Mouse (Mus musculus): ENCODE data around the gene Gtsf1l.
A peak's percentile ranks its signal among the peaks of the same experiment; 100 is the strongest.
"Not testable (repeated sequence)": the region's sequence is repeated elsewhere in the genome, so short reads cannot be mapped to it uniquely, and the experiment has no call there.

The Gtsf1l gene

DNA sequence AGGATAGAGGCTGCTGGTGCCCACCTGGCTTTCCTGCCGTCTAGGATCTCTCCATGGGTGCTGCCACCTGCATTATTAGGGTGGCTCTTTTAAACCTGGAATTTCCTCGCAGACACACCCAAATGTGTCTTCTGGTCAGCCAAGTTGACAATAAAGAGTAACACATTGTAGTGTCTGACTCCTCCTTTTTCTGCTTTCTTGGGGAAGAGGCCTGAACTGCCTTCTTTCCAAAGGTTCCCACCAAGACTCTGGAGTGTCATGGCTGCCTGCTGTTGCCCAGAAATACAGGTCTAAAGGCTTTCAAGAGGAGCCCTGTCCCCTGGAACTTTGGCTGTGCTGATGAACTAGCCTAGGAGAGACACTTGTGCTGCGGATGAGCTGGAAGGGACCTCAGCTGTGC lies 3.1 kb downstream of the Gtsf1l start:
- DNase-seq = no peak

DNA sequence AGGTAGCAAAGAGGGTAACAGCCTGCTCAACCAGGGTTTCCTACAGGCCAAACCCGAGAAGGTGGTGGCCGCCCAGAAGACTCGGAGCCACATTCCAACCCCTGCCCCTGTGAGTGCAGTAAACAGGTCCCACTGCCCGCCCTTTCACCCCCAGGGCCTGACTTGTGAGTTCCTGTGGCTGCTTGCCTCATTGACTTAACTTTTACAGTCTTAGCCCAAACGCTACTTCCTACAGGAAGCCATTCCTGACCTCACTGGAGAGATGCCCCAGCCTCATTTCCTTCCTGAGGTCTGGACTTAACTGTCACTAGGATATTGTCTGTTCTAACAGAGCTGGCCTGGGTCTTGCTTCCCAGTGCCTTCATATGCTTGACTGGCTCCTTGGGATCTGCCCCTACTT lies 5.1 kb downstream of the Gtsf1l start:
- DNase-seq = no peak

DNA sequence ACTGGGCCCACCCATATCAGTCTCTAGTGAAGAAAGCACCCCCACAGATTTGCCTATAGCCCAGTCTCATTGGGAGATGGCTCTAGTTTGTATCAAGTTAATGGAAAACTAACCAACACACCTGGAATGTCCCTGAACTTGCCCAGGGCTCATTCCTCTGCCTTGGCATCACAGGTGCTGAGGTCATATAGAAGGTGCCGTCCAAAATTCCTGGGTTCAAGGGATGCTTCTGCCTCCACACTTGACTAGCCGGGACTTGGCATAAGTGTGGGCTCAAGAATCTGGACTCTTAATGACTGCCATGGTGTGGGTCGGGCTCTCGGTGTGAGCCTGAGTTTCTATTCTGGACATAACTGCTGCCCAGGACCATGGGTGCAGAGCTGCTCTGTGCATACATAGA lies 8.6 kb downstream of the Gtsf1l start:
- no peak for DNase-seq

DNA sequence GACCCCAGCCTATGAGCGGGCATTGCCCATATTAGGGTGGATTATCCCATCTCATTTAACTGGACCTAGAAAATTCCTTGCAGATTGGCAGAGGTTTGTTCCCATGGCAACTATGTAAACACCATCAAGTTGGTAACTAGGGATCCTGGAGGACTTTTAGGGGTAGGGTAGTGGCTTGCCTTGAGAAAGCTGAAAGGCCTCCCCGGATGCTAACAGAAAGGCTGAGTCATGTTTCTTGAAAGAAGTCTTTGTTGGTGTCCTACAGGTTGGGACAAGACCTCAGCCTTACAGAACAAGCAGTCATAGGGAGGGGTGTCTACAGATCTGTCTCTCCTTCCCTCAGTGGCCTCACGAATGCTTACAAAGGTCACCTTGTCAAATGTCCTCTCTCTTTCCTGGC lies 12.4 kb downstream of the Gtsf1l start:
- DNase-seq = no peak

DNA sequence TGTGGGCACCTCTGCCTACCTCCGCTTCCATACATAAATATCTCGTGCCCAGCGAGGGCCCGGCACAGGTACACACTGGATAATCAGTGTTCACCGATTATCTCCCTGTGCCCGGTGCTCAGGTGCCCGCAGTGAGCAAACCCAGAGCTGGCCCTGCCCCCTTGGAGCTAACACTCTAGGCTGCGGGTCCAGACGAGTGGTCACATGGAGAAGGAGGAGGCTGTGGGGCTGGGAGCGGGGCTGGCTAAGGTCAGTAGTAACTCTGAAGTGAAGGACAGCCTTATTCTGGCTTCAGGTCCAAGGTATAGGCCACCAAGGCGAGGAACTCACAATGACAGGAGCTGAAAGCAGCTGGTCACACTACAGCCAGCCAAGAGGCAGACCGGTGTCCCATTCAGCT lies 12.8 kb downstream of the Gtsf1l start:
- DNase-seq = no peak

DNA sequence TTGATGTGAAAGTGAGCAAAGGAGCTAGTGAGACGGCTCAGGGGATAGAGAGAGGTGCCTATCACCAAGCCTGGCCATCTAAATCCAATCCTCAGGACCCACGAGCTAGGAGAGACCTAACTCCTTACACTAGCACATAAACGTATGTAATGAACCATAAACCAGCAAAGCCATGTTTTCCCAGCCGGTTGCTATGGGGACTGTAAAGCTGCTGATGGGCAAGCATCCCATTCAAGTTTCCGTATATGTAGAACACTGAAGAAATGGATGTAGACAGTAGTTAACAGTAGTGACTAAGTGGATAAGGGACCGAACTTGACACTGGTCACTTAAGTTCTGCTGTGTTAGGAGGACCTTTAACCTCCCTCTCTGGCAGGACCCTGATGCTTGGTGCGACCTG lies 13.6 kb downstream of the Gtsf1l start:
- DNase-seq = no peak

DNA sequence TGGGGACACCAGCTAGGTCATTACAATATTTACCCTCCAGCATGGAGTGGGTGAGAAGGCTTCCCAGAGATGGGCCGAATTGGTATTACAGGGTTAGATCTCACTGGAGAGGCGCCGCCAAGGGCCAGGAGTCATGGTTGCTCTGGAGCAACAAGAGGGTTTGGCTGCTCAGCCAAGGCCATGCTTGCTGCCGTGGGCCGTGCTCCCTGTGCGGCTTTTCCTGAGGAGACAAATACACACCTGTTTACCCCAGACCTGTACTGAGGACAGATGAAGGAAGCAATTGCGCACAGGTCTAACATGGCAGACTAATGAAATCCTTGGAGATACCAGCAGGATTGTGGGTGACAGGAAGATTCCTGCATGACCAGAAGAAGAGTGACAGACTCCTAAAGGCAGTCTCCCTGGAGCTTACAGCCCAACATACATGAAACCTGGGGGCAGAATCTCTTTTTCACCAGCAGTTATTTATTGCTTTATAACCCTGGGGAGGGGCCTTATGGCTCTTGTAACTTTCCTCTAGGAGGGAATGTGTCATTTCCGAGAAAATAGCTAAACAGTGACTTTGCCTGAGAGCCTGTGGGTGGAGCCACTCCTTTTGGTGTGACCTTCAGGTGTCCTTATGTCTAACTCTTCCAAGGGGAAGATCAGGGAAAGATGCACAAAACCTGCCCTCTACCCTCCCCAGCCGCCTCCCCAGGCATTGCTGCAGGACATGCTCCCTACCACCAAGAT lies 14.5 kb downstream of the Gtsf1l start:
- DNase-seq = no peak

DNA sequence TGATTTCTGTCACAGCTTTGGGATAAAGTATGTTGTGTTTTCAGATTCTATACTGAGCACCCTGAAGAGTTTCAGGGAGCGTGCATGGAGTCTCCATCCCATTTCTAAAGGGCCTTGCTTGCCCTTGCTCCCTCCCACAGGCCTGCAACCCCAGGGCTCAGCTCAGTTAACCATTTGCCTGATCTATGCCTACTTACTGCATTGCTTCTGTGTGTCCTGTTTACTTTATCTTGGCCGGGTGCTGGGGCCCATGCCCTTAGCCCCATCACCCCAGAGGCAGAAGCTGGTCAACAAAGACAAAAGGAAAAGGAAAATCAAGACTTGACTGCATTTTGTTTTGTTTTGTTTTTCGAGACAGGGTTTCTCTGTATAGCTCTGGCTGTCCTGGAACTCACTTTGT lies 16.1 kb downstream of the Gtsf1l start:
- DNase-seq = no peak

DNA sequence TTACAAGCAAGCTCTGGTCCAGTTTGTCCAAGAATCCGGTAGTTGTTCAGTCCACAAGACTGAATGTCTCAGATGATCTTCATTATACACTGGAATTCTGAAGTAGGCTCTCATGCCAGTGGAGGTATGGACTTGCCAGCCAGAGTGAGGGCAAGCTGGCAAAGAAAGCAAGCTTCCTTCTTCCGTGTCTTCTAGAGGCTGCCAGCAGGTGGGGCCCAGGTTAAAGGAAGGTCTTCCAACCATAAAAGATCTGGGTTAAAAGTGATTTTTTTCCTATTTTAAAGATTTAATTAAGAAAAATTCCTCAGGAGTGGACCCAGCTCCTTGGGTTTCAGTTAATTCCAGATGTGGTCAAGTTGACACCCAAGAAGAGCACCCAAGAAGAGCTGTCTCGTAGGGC lies 17.4 kb downstream of the Gtsf1l start:
- no peak for DNase-seq

DNA sequence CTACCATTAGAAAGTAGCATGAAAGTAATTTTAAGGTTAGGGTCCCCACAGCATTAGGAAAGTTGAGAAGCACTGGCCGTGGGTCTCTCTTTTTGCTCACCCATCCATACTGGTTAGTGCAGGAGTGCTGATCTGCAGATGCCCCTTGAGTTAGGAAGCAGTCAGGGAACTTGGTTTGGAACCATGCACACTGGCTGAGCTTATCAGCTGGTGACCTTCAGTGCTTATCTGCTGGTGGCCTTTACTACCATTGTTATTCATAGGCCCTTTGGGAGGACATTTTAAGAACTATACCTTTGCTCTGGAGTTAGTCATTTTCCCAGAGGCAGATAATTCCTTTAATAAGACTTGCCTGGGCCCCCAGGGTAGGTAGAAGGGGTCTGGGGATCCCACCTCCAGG lies 20.4 kb downstream of the Gtsf1l start:
- DNase-seq = no peak

DNA sequence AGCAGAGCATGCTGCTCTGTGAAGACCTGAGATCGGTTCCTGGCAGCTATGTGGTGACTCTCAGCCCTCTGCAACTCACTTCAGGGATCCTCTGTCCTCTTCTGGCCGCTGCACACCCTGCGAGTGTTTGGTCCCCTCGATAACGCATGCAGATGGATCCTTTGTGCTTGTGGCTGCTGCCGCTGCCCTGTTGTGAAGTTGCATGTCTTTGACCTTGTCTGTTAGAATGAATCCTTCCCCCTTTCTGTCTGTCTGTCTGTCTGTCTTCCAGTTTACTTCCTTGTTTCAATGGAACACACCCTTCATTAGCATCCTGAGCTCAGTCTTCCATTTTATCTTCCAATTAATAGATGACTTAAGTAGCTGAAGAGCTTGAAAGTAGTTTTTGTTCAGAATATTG lies 21.3 kb downstream of the Gtsf1l start:
- no peak for DNase-seq

DNA sequence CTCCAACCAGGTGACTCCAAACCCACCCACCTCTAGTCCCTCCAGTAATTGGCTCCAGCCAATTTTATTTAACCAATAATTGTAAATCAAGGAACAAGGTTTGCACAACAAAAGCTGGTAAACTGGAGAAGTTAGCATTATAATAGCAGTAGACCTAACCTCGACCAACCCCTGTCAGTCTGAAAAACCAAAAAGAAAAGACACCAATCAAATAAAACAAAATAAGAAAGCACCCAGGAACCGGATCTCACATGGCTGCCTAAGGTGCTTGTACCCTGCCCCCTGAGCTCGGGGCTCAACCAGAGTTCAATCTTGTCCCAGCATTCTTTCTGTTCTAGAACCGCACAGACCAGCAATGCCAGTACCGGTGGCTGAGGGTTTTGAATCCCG lies 25.5 kb downstream of the Gtsf1l start:
- no peak for DNase-seq

DNA sequence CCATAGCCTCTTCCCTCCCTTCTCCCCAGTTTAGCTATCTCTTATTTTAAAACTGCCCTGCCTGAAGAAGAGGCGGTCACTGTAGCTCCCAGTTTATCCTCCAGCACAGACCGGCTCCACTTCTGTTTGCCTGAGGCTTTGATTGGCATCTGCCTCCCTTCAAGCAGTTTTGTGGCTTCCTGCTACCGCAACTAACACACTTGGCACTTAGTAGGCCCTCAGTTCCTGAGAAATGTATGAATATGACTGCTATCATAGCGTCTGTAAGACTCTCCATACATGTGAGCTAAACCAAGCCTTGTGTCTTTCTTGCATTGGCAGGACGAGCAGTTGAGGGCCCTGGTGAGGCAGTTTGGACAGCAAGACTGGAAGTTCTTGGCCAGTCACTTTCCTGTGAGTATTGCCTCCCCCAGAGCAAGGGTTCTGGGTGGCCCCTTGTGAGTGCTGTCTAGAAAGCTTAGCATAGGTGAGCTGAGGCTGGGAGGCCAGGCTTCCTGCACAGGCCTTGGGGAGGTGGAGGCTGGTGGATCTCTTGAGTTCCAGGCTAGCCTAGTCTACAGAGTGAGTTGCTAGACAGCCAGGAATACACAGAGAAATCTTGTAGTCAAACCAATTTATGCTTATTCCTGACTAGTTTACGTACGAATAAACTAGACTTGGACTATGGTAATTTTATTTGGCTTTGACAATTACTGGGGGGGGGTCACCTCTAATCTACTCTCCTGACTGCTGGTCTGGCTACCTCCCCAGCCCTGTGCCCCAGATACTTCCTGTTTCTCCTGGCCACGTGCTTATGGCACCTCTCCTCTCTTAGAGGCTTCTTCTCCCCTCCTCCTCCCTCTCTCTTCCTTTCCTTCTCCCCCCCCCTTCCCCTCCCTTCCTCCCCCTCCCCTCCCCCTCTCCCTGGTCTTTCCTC lies 26.2 kb downstream of the Gtsf1l start:
- no peak for DNase-seq

DNA sequence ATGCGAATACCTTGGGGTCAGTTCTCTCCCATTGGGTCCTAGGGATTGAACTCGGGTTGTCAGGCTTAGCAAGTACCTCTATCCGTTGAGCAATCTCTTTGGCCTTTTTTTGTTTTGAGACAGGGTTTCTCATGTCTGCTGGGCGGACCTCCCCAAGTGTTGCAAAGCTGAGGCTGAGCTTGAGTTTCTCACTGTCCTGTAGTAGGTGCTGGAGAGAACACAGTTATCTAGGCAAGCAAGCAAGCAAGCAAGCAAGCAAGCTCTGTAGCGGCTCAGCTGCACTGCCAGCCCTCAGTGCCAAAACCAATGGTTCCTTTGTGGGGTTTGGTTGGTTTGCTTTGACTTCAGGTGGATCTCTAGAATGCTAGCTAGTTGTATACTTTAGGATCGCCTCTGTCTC lies 27.0 kb downstream of the Gtsf1l start:
- DNase-seq = no peak

DNA sequence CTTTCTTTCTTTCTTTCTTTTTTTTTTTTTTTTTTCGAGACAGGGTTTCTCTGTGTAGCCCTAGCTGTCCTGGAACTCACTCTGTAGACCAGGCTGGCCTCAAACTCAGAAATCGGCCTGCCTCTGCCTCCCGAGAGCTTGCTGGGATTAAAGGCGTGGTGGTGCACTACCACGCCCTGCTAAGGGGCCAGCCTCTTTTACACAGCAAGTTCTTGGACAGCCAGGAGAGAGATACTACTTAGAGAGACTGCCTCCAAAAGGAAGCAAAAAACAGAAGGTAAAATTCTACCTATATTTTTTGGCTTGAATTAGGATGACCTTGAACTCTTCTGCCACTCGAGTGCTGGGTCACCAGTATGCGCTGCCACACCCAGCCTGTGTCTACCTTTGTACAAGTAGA lies 28.7 kb downstream of the Gtsf1l start:
- DNase-seq = not testable (repeated sequence)

DNA sequence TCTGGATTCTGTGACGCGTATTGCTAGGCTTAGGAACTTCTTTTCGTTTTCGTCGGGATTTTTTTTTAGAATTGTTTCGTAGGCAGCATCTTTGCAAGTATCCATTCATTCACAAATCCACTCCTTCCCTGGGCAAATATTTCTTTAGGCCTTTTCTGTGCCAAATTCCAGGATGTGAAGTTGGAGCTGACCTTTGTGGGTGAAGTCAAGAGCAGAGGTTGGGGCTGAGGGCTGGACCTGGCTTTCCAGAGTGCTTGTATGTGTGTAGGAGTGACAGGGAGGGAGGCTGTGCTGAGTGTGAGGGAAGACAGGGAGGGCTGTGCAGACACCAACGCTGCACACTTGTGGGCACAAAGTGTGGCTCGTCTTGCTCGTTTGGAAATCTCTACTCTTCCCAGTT lies 31.1 kb downstream of the Gtsf1l start:
- no peak for DNase-seq

DNA sequence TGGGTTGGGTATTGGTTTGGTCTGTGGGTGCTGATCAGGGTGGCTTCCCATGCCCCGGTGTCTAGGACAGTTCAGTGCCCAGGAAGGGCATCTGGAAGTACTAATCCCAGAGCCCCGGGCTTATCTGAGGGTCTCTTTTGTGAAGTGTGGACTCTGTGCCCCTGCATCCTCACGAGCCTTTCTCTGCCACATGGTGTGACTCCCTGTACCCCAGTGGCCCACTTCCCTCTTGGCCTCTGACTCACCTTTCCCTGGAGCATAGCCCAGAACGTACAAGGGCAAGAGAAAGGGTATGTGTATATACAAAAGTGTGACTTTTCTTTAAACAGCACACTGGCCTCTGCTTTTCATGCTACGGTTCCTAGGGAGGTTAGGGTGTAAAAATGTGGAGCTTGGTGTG lies 31.9 kb downstream of the Gtsf1l start:
- DNase-seq = no peak

DNA sequence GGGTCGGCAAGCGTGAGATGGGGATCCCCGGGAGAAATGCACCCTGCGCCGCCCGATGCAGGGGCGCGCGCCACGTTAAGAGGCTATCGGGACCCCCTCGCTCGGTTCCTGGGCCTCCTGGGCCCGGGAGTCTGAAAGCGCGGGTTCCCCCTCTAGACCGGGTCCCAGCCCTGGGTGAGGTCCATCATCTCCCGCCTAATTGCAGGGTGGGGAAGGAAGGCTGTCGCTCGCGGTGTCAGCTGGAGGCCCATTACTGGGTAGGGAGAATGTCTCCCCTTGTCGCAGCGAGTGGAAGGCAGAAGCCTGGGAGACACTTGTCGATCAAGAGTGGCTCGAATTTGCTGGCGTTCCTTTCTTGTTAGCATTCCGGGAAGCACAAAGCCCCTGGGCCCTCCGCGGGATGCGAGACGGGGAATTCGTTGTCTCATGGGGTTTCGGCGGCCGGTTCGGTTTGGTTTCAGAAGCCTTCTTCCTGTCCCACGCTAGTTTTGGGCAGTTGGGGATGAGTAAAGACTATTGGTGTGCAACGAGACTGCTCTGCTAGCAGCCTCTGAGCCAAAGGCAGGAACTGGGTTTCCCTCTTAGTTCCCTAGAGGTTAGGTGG lies 32.7 kb downstream of the Gtsf1l start:
- DNase-seq = no peak

DNA sequence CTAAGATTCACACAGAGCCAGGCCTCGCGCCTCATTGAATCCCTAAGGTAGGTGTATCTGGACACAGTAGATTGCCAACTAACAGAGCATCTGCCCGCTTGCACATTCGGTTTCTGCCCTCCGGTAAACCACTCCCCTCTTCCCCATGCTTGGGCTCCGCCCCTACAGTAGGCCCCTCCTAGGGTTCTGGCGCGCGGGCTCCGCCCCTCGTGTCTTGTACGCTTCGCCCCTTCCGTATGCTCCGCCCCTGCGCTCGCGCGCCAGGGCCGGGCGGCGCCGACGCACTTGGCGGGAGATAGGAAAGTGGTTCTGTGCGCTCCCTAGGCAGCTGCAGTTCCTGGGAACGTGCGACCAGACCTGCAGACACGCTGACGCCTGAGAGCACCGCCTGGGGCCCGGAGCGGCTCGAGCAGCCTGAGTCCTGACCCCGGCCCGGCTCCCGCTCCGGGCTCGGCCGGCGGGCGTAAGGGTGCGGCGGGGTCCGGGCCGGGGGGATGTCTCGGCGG lies 33.3 kb downstream of the Gtsf1l start, which contains the start of gene Mybl2:
TSS of gene Mybl2 (plus strand) at position 353 of the 506 bp plus-strand sequence.
- DNase-seq = peak; percentile 54

DNA sequence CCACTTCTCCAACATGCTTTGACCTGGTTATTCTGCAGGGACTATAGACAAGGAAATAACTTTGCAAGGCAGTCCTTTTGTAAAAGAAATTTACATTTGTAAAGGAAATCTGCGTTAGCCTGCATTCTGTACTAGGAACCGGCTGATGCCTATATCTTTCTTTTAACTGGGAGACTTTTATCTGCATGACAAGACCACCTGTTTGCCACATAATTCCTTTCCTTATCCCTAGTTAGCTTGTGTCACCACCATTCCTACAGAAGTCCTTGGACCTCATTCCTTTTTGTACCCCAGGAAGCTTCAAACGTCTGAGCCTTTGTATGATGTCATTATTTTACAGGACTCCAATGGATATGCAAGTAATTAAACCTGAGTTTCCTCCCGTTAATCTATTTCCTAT lies 34.8 kb downstream of the Gtsf1l start:
- no peak for DNase-seq

DNA sequence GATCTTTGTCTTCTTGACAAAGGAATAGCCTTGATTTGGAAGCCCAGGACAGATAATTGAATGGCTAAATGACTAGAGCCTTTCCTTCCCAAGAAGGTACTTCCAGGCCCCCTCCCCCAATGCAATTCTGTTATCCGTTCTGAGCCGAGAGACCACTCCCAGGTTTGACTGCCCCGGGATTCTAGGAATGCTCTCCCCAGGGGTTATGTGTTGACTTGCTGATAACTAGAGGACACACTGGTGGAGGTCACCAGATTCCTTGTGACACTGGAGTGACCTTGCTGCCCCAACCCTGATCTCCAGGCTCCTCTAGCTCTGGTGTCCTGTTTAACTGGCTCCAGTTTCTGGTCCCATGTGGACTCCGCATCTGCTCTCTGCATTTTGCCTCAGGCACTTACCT lies 35.6 kb downstream of the Gtsf1l start:
- no peak for DNase-seq

DNA sequence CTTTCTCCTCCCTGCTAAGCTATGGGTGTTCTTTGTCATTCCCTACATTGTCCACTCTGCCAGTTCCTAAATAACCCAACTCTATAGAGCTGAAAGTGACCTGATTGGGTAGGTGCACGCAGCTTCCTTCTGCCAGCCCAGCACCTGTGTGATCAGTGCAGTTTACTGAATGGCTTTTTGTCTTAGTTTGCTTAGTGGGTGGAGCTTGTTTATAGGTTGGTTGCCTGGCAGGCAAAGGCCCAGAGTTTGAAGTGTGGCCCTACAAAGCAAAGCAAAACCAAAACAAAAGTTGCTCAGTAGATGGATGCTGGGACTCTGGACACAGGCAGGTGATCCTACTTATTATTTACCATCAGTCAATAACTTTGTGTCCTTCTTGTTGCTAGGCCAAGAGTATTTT lies 36.0 kb downstream of the Gtsf1l start:
- DNase-seq = no peak

DNA sequence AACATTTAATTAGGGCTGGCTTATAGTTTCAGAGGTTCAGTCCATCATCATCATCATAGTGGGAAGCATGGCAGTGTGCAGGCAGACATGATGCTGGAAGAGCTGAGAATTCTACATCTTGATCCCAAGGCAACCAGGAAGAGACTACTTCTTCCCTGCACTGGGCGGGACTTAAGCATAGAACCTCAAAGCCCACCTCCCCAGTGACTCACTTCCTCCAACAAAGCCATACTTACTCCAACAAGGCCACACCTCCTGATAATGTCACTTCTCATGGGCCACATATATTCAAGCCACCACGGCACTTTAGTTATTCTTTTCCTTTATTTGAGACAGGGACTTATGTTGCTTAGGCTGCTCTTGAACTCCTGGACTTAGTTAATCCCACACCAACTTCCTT lies 38.5 kb downstream of the Gtsf1l start:
- no peak for DNase-seq

DNA sequence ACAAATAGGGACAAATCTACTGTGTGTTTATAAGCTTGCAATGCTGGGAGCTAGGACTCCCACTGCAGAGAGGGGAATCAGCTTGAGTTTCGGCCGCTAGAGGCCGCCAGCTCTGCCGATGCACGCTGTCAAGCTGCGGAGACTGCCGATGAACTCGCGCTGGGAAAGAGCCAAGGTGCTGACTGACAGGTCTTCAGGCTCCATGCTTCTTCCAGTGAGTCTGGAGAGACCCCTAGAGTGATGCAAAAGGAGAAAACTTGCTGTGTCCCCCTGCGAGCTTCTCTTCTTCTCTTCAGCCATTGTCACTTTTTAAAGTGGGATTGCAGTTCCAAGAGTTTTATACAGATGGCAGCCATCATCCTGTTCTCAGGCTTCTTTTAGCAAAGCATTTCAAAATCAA lies 39.5 kb downstream of the Gtsf1l start:
- DNase-seq = peak; percentile 27
